Comparison of ENCODE assay signal across 1 mouse cellular context in genomic region chr12:98951295-98951694, GRCm38 (mm10). TPM values are rescaled to one million over a fixed set of nuclear protein-coding genes. Genes with fewer than 3 reads are reported as not detected.
"Had no signal": no experiment of that assay in that cellular context is flagged by ENCODE, and none has a peak within 500 bp of the region (broad histone marks: within the 10 kb centered on the region; RNA-seq: fewer than 3 reads in every experiment).

No protein-coding gene starts in this region.

RNA-seq across cellular contexts. Expression of gene Ttc8, which starts 30.9 kb away (rescaled TPM):
- total RNA-seq: monocyte, adult 5-6 weeks had no signal
